Mouse (Mus musculus) testis, adult 2 months (tissue): ENCODE data around the gene Hrnr. TPM values are rescaled to one million over a fixed set of nuclear protein-coding genes. Genes with fewer than 3 reads are reported as not detected.

Experiments
- H3K27ac ChIP-seq: fragments of 200-500 bp; 2 replicates; pipeline ENCODE4 v1.5.1; 2012; ENCODE audit warnings: low read depth, low read length; ENCODE audit not compliant: control insufficient read depth, insufficient read depth
- H3K27me3 ChIP-seq: fragments of 200-500 bp; 2 replicates; pipeline ENCODE4 v1.6.1; 2012; ENCODE audit warnings: mild to moderate bottlenecking, low read length, moderate library complexity; ENCODE audit not compliant: control insufficient read depth, insufficient read depth
- H3K36me3 ChIP-seq: fragments of 200-500 bp; 2 replicates; pipeline ENCODE4 v1.6.1; 2012; ENCODE audit warnings: mild to moderate bottlenecking, low read length; ENCODE audit not compliant: control insufficient read depth, insufficient read depth
- H3K4me1 ChIP-seq: fragments of 200-500 bp; 2 replicates; pipeline ENCODE4 v1.6.1; 2012; ENCODE audit warnings: low read length; ENCODE audit not compliant: control insufficient read depth, insufficient read depth
- H3K4me3 ChIP-seq: fragments of 200-500 bp; 2 replicates; pipeline ENCODE4 v1.5.1; 2012; ENCODE audit warnings: low read depth, mild to moderate bottlenecking, low read length, moderate library complexity, mixed read lengths; ENCODE audit not compliant: control insufficient read depth
- CTCF ChIP-seq: fragments of 200-500 bp; IDR thresholded peaks from 2 replicates; pipeline ENCODE4 v1.5.1; 2012; ENCODE audit warnings: low read depth, mild to moderate bottlenecking, inconsistent platforms, low read length, moderate library complexity; ENCODE audit not compliant: control insufficient read depth, insufficient read depth, insufficient replicate concordance
- POLR2A ChIP-seq: fragments of 200-500 bp; IDR thresholded peaks from 2 replicates; pipeline ENCODE4 v1.6.1; 2012; ENCODE audit warnings: low read depth, mild to moderate bottlenecking, inconsistent platforms, low read length, moderate library complexity; ENCODE audit not compliant: control insufficient read depth
- polyA plus RNA-seq: library from polyadenylated mRNA; depleted of rRNA; stranded (reverse); fragments of >200 nt; gene quantifications from 2 replicates; pipeline ENCODE4 v1.2.3, GENCODE M21; 2012; rRNA removed

Hrnr gene
- polyA plus RNA-seq, 1 experiment, result not detected

DNA sequence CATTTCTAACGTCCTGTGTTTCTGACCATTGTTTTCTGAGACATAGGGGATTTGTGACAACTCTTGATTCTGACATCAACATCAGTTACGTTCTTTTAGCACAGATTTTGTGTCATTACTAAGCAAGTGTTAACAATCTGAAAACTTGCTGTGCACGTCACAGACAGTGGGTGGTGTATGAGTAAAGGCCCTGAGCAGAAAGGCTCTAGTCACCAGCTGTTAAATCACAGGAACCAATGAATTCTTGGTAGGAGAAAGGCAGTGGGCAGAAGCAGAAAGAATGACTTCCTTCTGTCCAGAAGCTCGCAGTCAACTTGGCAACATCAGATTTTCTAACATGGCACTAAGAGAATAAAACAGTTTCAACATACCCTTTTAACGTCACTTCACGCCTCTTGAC lies 53.9 kb downstream of the Hrnr start:
- H3K4me1 ChIP-seq, result no peaks in the 10 kb centered on the region

DNA sequence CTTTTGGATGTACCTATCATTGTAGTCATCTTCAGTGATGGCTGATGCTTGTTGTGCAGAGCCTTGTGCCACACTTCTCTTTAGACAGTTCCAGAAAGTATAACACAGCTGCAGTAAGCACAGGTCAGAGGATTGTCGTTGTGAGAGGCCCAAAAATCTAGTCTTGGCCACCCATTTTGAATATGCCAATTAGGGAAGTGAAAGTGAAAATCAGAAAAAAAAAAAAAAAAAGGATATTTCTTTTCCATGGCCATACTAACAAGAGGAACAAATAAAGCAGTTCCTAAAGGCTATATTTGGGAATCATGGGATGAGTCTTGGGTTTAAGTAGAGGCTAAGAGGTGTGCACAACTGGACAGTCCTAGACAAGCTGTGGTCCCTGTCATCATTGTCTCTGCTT lies 55.6 kb downstream of the Hrnr start:
- no peak overlapping the region for H3K4me3 ChIP-seq
- no peak overlapping the region for H3K27ac ChIP-seq
- no peaks in the 10 kb centered on the region for H3K36me3 ChIP-seq
- no peak for TF ChIP-seq POLR2A
- TF ChIP-seq CTCF, result no peak
- H3K27me3 ChIP-seq, result no peaks in the 10 kb centered on the region
- H3K4me1 ChIP-seq, result no peaks in the 10 kb centered on the region

More for the DNA sequence above, 53.9 kb downstream of the Hrnr start:
- no peak overlapping the region for H3K27ac ChIP-seq
- no peaks in the 10 kb centered on the region for H3K27me3 ChIP-seq
- no peaks in the 10 kb centered on the region for H3K36me3 ChIP-seq
- no peak for TF ChIP-seq POLR2A
- TF ChIP-seq CTCF, result no peak
- no peak overlapping the region for H3K4me3 ChIP-seq

DNA sequence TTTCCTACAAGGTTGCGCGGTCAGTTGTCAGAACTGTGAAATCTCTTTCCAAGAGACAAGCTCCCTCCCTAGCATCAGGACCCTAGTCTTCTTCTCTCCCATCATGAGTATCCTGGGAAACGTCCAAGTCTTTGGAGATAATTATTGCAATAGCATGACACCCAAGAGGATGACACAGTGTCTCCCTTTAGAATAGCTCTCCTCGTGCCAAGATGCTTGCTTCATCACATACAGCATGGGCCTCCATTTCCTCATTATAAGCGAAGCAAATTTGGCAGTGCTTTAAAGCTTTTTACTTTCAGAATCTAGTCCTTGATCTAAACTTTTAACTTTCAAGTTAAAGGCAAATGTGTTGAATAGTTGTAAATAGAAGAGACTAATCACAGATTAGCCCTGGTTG lies 56.1 kb downstream of the Hrnr start:
- Histone ChIP-seq H3K27ac (no peak overlapping the region), H3K4me3 (no peak overlapping the region)

DNA sequence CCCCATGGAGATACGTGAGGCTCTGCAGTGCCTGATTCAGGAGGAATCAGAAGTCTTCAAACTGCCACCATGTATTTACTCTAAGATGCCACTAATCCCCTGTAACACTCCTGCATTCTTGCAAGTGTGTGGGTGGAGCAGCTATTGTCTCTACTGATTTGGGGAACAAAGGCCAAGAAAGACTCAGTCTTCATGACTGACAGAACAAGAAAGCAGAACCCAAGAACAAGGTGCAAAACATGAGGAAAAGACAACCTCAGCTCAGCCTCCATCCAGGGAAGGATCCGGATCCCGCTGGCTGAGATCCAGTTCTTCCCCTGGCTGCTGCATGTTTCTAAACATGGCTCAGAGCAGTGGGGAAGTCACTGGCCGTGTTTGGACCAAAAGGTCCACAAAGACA lies 58.6 kb downstream of the Hrnr start:
- Histone ChIP-seq H3K36me3 (no peaks in the 10 kb centered on the region), H3K27ac (no peak overlapping the region), H3K27me3 (no peaks in the 10 kb centered on the region), H3K4me3 (no peak overlapping the region), H3K4me1 (no peaks in the 10 kb centered on the region)
- TF ChIP-seq POLR2A (no peak), CTCF (no peak)

More for the DNA sequence above, 56.1 kb downstream of the Hrnr start:
- Histone ChIP-seq H3K36me3 (no peaks in the 10 kb centered on the region), H3K27me3 (no peaks in the 10 kb centered on the region), H3K4me1 (no peaks in the 10 kb centered on the region)
- no peak for TF ChIP-seq CTCF
- TF ChIP-seq POLR2A, result no peak

Other genes starting within 250 kb of the Hrnr start
- gene Crnn, start 175.0 kb upstream of the Hrnr start, polyA plus RNA-seq, result not detected in 2 replicates
- gene Flg2, start 122.5 kb upstream of the Hrnr start, polyA plus RNA-seq, result not detected in 2 replicates
- 0.20 and 0.25 TPM in 2 replicates for gene Flg, start 46.2 kb upstream of the Hrnr start, polyA plus RNA-seq
- gene Rptn, start 74.0 kb downstream of the Hrnr start, polyA plus RNA-seq, result not detected in 2 replicates
- 0.21 and 0.22 TPM in 2 replicates for gene Tchh, start 122.6 kb downstream of the Hrnr start, polyA plus RNA-seq
- not detected in 2 replicates for gene Tchhl1, start 149.0 kb downstream of the Hrnr start, polyA plus RNA-seq
- 22.1 and 26.0 TPM in 2 replicates for gene S100a11, start 200.7 kb downstream of the Hrnr start, polyA plus RNA-seq
- gene S100a10, start 235.3 kb downstream of the Hrnr start, polyA plus RNA-seq, result 6.5 and 8.5 TPM in 2 replicates